Mouse (Mus musculus) stomach, adult 2 months (tissue): ENCODE results near the gene Zfp467. TPM values are rescaled to one million over a fixed set of nuclear protein-coding genes. Genes with fewer than 3 reads are reported as not detected.

Experiments used
- polyA plus RNA-seq: library from polyadenylated mRNA; depleted of rRNA; stranded (reverse); fragments of >200 nt; gene quantifications from 2 replicates; pipeline ENCODE4 v1.2.3, GENCODE M21; 2012; rRNA removed

Zfp467 gene
- polyA plus RNA-seq: 19.5 and 20.3 TPM in 2 replicates

DNA sequence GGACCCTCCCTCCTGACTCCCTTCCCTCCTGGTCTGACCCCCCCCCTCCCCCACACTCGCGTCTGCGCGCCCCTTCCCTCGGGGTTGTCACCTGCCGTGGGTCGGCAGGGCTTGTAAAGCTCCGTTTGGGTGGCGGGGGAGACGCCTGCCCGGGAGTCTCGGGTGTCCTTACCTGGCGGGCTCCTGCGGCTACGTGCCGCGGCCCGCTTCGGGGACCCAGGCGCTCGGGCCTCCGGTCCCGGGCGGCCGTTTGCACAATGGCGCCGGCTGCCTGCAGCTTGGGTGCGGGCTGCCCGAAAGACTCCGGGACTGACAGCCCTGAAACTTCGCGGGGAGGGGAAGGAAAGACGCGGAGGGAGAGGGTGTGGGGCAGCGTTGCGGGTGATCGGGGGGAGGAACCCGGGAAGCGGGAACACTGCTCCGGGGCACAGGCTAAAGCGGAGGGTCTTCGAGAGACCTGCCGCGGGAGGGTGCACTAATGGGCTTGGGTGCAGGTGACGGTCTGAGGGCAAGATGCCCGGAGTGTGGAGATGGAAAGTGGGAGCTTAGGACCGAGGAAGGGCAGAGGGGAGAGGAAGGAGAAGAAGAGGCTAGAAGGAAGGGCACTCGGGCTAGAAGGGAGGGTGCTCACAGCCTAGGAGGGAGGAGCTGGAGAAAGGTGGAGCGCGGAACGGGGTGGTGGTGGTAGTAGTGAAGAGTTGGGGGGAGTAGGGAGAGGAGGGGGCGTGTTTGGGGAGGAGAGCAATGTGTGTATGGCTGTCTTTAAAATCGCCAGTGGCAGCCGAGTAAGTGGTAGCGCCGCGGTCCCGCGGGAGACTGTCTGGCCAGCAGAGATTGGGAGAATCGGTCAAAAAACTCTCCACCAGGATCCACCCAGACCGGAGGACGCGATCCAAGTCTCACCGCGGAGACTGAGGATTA is at the start of gene Zfp467:
Zfp467 (minus strand) TSS at position 645 of the 921 bp plus-strand sequence.

DNA sequence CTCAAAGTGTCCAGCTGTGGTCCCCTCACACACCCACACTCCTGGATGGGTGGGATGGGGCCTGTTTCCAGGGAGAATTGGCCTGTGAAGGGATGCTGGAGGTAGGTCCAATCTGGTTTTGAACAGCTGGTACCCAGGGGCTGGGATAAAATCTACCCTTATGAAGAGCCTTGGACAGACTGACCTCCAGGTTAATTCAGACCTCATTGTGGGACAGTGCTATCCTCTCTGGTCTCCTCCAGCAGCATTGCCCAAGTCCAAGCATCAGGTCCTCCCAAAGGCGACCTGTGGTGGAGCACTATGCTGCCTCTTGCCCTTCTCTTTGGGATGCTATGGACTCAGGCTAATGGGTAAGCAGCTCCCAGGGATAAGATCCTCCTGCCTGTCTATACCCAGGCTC is 2.3 kb upstream of the Zfp467 start, which contains the start of gene Sspo:
Sspo (plus strand) TSS at position 301 of the 400 bp plus-strand sequence.

DNA sequence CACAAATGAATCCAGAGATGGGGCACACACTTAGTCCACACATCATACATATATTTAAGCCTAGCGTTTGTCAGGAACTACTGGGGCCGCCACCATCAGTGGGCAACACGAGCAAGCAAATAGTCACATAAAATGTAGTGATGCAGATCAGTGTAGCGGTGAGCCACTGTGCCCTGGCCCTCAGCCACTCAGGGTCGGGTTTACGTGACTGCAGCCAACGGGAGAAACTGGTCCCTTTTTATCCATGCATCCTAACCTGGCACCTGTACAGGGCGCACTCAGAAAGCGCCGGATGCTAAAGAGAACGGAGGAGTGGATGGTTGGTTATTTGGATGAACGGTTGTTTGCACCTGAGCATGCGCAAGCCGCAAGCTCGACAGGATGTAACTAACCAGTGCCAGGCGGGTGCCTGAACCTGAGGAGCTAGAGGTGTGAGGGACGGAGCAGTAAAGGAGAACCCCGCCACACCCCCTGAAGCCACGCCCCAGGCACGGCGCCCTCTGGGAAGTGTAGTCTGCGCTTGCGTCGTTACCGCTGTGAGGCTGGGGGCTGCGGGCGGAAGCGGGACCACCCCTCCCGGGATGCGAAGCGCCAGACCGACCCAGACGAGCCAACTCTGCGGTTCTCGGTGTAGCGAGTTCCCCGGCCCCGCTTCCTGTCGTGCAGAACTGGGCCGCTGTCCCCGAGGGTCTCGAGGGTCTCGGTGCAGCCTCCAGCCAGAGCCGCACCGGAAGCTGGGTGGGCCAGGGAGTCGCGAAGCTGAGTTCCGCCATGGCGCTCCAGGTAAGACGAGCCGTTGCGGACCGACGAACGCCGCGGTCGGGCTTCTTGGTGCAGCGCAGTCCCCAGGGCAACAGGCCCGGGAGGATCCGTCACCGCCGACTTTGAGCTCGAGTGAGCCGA is 50.3 kb downstream of the Zfp467 start, which contains the start of gene Krba1:
Krba1 (plus strand) TSS at position 482 of the 903 bp plus-strand sequence.

Other genes with a start within 250 kb of the Zfp467 start
- gene Krba1, start 50.2 kb downstream of the Zfp467 start, polyA plus RNA-seq: 5.9 and 7.2 TPM in 2 replicates
- 0.24 and 0.50 TPM in 2 replicates for gene Sspo, start 2.4 kb upstream of the Zfp467 start, polyA plus RNA-seq
- 13.9 and 14.1 TPM in 2 replicates for gene Atp6v0e2, start 91.8 kb upstream of the Zfp467 start, polyA plus RNA-seq
- 6.2 and 7.2 TPM in 2 replicates for gene Lrrc61, start 109.0 kb upstream of the Zfp467 start, polyA plus RNA-seq
- 46.6 and 47.3 TPM in 2 replicates for gene Rarres2, start 127.0 kb upstream of the Zfp467 start, polyA plus RNA-seq
- not detected in 2 replicates for gene Gm45021, start 143.8 kb upstream of the Zfp467 start, polyA plus RNA-seq
- gene Repin1, start 148.1 kb upstream of the Zfp467 start, polyA plus RNA-seq: 13.2 and 15.6 TPM in 2 replicates
- gene Gm44965, start 148.1 kb upstream of the Zfp467 start, polyA plus RNA-seq: not detected in 2 replicates
- gene Zfp775, start 156.2 kb upstream of the Zfp467 start, polyA plus RNA-seq: 2.3 and 3.2 TPM in 2 replicates
- 0.71 and 0.78 TPM in 2 replicates for gene AI854703, start 180.9 kb upstream of the Zfp467 start, polyA plus RNA-seq
- gene Gimap8, start 201.4 kb upstream of the Zfp467 start, polyA plus RNA-seq: 0.26 and 0.52 TPM in 2 replicates
- gene Gimap9, start 230.3 kb upstream of the Zfp467 start, polyA plus RNA-seq: 0.23 TPM in 1 of 2 replicates, not detected in the other
- 0.98 and 1.2 TPM in 2 replicates for gene Gimap4, start 238.7 kb upstream of the Zfp467 start, polyA plus RNA-seq